Mouse (Mus musculus) ovary, adult 2 months (tissue): ENCODE measurements around the gene Olfr1490. TPM values are rescaled to one million over a fixed set of nuclear protein-coding genes. Genes with fewer than 3 reads are reported as not detected.

Experiments used
- polyA plus RNA-seq: library from polyadenylated mRNA; depleted of rRNA; stranded (reverse); fragments of >200 nt; gene quantifications from 2 replicates; pipeline ENCODE4 v1.2.3, GENCODE M21; 2012; rRNA removed

Gene Olfr1490
- polyA plus RNA-seq, result not detected in 2 replicates

DNA sequence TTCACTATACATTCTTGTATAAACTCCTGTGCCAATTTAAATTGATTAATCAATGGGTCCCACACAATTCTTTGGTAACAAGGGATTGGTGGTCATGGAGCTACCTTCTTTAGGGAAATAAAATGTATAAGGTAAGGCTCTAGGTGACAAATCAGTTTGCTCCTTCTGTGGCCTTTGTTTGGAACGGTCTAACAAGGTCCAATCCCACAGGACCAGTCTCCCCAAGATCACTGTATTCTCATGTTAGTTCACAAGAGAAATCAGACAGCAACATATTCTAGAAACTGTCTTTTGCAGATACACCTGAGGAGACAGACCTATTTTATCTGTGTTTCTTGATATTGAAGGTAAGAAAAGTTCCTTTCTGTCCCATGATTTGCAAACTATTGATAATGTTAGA lies at the start of gene Olfr1490:
Gene Olfr1490 (plus strand): TSS at position 301 of the 400 bp plus-strand sequence.

DNA sequence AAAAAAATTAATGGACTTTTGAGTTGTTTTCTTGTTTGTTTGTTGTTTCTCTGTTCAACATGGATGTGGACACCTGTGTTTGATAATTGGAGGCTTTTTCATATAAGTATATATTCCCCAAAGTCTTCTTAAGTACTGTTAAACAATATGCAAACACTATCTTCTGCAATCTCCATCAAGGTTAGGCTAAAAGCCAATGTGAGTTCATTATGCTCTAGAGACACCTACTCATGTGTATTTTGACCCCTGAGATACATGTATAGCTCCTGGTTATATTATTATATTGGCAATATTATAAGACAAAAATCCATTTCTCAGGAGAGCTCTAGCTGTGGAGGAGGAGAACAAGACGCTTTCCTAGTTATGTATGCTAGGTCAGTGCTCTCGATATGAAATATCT lies 33.8 kb upstream of the Olfr1490 start, which contains the start of gene Olfr1487:
Gene Olfr1487 (plus strand): TSS at position 301 of the 400 bp plus-strand sequence.

DNA sequence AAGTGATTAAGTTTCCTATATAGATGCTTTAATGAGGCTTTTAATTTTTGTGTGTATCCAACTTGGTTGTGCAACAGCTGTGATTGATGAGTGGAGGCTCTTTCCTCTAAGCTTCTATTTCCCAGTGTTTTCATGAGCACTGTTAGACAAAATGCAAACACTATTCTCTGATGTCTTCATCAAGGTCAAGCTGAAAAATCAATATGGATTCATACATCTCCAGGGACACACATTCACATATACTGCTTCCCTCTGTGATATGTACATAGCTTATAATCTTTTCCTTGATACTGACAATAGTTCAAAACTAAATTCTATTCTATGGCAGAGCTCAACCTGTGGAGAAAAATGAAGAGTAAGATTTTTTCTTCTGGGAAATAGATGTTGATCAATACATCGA lies 19.6 kb upstream of the Olfr1490 start, which contains the start of gene Olfr1489:
Gene Olfr1489 (plus strand): TSS at position 301 of the 400 bp plus-strand sequence.

DNA sequence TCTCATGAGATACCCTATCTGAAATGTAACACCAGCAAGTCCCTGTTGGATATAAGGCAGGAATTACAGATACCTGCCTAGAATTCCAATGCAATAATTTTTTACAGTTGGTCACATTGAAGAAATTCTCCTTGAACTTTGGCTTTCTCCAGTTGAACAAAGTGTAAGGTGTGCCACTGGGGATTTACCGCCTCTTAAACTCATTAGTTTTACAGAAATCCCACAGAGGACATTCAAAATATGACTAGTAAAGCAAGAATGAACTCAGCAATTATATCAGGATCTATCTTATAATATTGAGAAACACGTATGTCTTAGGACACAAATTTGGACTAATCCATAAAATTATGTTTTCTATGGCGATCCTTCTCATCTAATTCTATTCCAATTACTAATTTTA lies 46.1 kb downstream of the Olfr1490 start, which contains the start of gene Olfr1491:
Gene Olfr1491 (plus strand): TSS at position 301 of the 400 bp plus-strand sequence.

Other genes with a start within 250 kb of the Olfr1490 start
- not detected in 2 replicates for gene Olfr1469, start 243.2 kb upstream of the Olfr1490 start, polyA plus RNA-seq
- gene Olfr1471, start 207.7 kb upstream of the Olfr1490 start, polyA plus RNA-seq, result not detected in 2 replicates
- gene Olfr1472, start 195.0 kb upstream of the Olfr1490 start, polyA plus RNA-seq, result not detected in 2 replicates
- not detected in 2 replicates for gene Olfr1474, start 181.5 kb upstream of the Olfr1490 start, polyA plus RNA-seq
- not detected in 2 replicates for gene Olfr1475, start 170.9 kb upstream of the Olfr1490 start, polyA plus RNA-seq
- gene Olfr1477, start 150.5 kb upstream of the Olfr1490 start, polyA plus RNA-seq, result not detected in 2 replicates
- gene Olfr1480, start 123.2 kb upstream of the Olfr1490 start, polyA plus RNA-seq, result not detected in 2 replicates
- gene Olfr1484, start 67.6 kb upstream of the Olfr1490 start, polyA plus RNA-seq, result not detected in 2 replicates
- not detected in 2 replicates for gene Olfr1487, start 33.7 kb upstream of the Olfr1490 start, polyA plus RNA-seq
- not detected in 2 replicates for gene Olfr1489, start 19.5 kb upstream of the Olfr1490 start, polyA plus RNA-seq
- not detected in 2 replicates for gene Olfr1491, start 46.2 kb downstream of the Olfr1490 start, polyA plus RNA-seq
- gene Olfr1493-ps1, start 72.2 kb downstream of the Olfr1490 start, polyA plus RNA-seq, result not detected in 2 replicates
- gene Olfr1494, start 88.6 kb downstream of the Olfr1490 start, polyA plus RNA-seq, result not detected in 2 replicates
- not detected in 2 replicates for gene Olfr1495, start 113.5 kb downstream of the Olfr1490 start, polyA plus RNA-seq
- not detected in 2 replicates for gene Olfr1496, start 126.8 kb downstream of the Olfr1490 start, polyA plus RNA-seq
- not detected in 2 replicates for gene Olfr1497, start 147.1 kb downstream of the Olfr1490 start, polyA plus RNA-seq
- not detected in 2 replicates for gene Olfr1499, start 168.4 kb downstream of the Olfr1490 start, polyA plus RNA-seq
- not detected in 2 replicates for gene Olfr1500, start 179.4 kb downstream of the Olfr1490 start, polyA plus RNA-seq
- gene Olfr1501, start 199.6 kb downstream of the Olfr1490 start, polyA plus RNA-seq, result not detected in 2 replicates
- gene Olfr1502, start 210.7 kb downstream of the Olfr1490 start, polyA plus RNA-seq, result not detected in 2 replicates
- gene Olfr1504, start 246.8 kb downstream of the Olfr1490 start, polyA plus RNA-seq, result not detected in 2 replicates